Mouse (Mus musculus): ENCODE measurements around the gene Exosc10.

Exosc10 gene

GRCm38 (mm10) chr4:148604141-148604540 lies 45.9 kb downstream of the Exosc10 start:
- in situ Hi-C loops (cut with MboI, MseI) = loop anchor here (5.0 to 10.0 kb wide), 2 partner anchors 442 to 1411 kb away; partner anchors contain the start of genes Fbxo2 (in 1 of the 2) and Fbxo44 (in 1 of the 2)

- in situ Hi-C loops (cut with MboI, MseI) = loop anchor here (5.0 to 10.0 kb wide), 3 partner anchors 47 to 1410 kb away; partner anchors contain the start of genes Exosc10 (in 1 of the 2), Fbxo2 (in 1 of the 2) and Fbxo44 (in 1 of the 2)
Observed at GRCm38 (mm10) chr4:148604541-148605165, 46.4 kb downstream of the Exosc10 start.

GRCm38 (mm10) chr4:148607758-148608157 lies 49.5 kb downstream of the Exosc10 start:
- in situ Hi-C loops (cut with MboI, MseI) = loop anchor here (5.0 to 10.0 kb wide), 2 partner anchors 50 to 1407 kb away; partner anchors contain the start of gene Exosc10 (in 1 of the 2)

DNA sequence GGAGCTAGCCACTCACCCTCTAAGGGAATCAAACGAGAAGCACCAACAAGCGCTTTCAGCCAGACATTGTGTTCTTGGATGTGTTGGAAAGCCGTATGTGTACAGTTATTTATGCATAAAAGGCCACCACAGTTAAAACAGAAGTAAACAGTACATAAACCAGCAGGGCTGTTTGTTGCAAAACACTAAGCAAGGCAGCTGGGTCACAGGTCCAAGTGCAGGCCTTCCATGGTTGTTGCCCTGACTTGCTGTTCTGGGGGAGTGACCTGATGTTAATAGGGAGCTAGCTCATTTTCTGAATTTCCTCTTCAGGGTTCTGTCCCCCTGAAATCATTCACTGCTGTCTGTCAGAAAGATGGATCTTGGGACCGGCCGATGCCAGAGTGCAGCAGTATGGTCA lies 51.6 kb downstream of the Exosc10 start:
- in situ Hi-C loops (cut with MboI, MseI) = loop anchor here (5.0 to 10.0 kb wide), 2 partner anchors 53 to 1405 kb away; partner anchors contain the start of gene Exosc10 (in 1 of the 2)

GRCm38 (mm10) chr4:148610631-148611364 lies 52.6 kb downstream of the Exosc10 start:
- in situ Hi-C loops (cut with MboI, MseI) = no loop called here

- in situ Hi-C loops (cut with MboI, MseI) = no loop called here
Observed at GRCm38 (mm10) chr4:148612557-148612956, 54.3 kb downstream of the Exosc10 start.

- in situ Hi-C loops (cut with MboI, MseI) = no loop called here
Observed at GRCm38 (mm10) chr4:148613738-148614137, 55.5 kb downstream of the Exosc10 start.

GRCm38 (mm10) chr4:148619805-148620204 lies 61.6 kb downstream of the Exosc10 start:
- in situ Hi-C loops (cut with MboI, MseI) = no loop called here

GRCm38 (mm10) chr4:148620718-148621117 lies 62.5 kb downstream of the Exosc10 start:
- in situ Hi-C loops (cut with MboI, MseI) = no loop called here

GRCm38 (mm10) chr4:148622485-148622884 lies 64.3 kb downstream of the Exosc10 start:
- in situ Hi-C loops (cut with MboI, MseI) = no loop called here

GRCm38 (mm10) chr4:148623609-148624008 lies 65.4 kb downstream of the Exosc10 start:
- in situ Hi-C loops (cut with MboI, MseI) = no loop called here

GRCm38 (mm10) chr4:148625010-148625409 lies 66.8 kb downstream of the Exosc10 start:
- in situ Hi-C loops (cut with MboI, MseI) = loop anchor here in 1 of 2 experiments (25.0 kb wide), 1 partner anchor 1937 kb away; no protein-coding TSS in a partner anchor

- in situ Hi-C loops (cut with MboI, MseI) = loop anchor here in 1 of 2 experiments (25.0 kb wide), 1 partner anchor 1936 kb away; no protein-coding TSS in a partner anchor
Observed at GRCm38 (mm10) chr4:148625756-148626622, 67.8 kb downstream of the Exosc10 start.

- in situ Hi-C loops (cut with MboI, MseI) = loop anchor here in 1 of 2 experiments (25.0 kb wide), 1 partner anchor 1936 kb away; no protein-coding TSS in a partner anchor
Observed at GRCm38 (mm10) chr4:148626623-148627185, 68.5 kb downstream of the Exosc10 start, which contains the start of gene Tardbp. TSS of gene Tardbp (minus strand) at chr4:148627019.

DNA sequence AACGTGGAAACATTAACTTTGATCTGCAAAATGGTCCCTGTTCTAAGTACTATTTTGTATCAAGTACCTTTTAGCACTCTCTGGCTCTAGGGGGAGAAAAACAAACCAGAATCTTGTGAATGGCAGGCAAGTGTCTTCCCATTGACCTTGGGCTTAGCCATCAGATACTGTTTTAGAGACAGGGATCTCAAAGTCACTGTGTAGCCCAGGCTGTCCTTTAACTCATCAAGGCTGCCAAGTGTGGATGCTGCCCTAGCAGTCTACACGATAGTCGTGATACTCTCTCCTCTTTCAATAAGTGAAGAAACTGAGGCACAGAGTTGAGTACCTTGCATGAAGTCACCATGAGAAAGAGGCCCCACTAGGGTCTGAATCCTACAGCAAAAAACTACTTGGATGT lies 69.0 kb downstream of the Exosc10 start:
- in situ Hi-C loops (cut with MboI, MseI) = loop anchor here in 1 of 2 experiments (25.0 kb wide), 1 partner anchor 1935 kb away; no protein-coding TSS in a partner anchor

All from T-helper 17 cell (primary cell).